Mouse (Mus musculus) liver, postnatal 0 days (tissue): Measurements from ENCODE around the gene Ltb.

Source experiments
- CTCF ChIP-seq: sonication (generic); IDR thresholded peaks from 2 replicates; pipeline ENCODE4 v1.5.1; 2016; ENCODE audit warnings: antibody characterized with exemption, low read depth
- EP300 ChIP-seq: IDR thresholded peaks from 2 replicates; pipeline ENCODE4 v1.6.1; 2016; ENCODE audit warnings: antibody characterized with exemption, low read depth, mild to moderate bottlenecking

DNA sequence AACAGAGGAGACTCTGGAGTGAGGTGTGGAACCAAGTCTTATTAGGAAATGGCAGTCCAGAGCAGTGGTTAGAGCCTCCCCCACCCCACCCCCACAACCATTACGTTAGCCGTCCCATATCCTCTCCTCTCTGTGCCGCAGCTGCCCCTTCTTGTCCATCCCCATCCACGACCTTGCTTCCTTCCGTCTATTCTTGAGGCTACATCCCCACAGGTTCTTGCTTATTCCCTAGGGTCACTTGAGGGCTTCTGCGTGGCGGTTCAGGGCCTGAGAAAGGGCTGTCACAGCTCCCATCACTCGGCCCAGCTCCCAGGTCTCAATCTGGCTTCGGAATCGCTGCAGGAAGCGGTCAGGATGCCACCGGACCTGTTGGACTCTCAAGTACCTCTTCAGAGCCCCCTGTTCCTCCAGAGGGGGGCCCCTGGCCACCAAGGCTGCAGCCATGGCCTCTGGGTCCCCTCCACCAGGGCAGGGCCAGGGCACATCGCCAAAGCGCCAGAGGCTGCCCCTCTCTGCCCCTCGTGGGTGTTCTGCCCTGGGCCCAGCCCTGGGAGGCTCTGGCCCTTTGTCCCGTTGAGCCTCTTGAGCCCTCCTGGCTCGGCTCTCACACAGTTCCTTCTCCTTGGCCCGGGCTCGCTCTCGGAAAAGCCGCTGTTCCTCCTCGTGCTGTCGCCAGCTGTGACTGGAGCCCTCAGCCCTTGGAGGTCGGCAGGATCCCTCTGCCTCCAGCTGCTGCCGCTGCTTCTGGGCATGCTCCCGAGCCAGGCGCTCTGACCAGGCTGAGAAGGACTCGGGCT is 26.1 kb downstream of the Ltb start, which contains the start of gene Gm16181:
- no peak for TF ChIP-seq CTCF
- no peak for TF ChIP-seq EP300
